Mouse (Mus musculus) heart, postnatal 0 days (tissue): ENCODE data around the gene Msh6.

Source experiments
- CTCF ChIP-seq: IDR thresholded peaks from 2 replicates; pipeline ENCODE4 v1.5.1; 2016; ENCODE audit warnings: antibody characterized with exemption, control low read depth, low read depth
- EP300 ChIP-seq: IDR thresholded peaks from 2 replicates; pipeline ENCODE4 v1.6.1; 2016; ENCODE audit warnings: antibody characterized with exemption, low read depth

DNA sequence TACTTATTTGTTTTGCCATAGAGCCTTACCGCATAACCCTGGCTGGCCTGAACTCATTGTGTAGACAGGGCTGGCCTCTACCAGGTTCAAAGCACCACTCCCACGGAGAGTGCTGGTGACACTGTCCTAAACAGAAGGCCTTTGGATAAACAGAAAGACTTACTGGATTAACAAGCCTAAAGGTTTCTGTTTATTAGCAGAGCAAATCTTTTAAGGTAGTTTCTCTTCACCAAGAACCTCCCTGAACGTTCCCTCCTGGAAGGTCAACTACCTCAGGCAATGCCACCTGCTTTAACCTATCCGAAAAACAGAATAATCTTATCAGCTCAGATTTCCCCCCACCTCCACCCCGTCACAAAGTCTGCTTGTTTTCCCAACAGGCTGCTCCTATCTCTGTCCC is 2.0 kb upstream of the Msh6 start:
- TF ChIP-seq CTCF: no peak
- no peak for TF ChIP-seq EP300
